In the genomic region with DNA sequence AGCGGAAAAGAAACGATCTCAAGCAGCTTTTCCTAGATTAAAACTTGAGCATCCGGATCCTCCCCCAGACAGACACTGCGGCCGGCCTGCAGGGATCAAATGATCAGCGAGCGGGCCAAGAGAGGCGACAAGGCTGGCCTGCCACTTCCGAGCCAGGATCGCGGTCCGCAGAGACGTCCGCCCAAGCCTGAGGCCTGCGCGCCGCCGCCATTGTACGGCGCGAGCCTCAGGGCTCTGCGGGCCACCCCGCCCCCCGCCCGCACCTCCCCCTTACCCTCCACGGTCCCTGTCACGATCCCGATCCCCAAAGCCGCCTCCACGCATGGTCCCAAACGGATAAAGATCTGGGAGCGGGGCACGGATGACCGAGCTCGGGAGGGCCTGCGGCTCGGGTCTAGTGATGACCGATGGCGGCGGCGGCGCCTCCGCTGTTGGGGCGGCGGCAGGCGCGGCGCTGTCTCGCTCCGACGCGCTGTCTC, we compare ENCODE assay signal across 8 mouse cellular contexts. TPM values are rescaled to one million over a fixed set of nuclear protein-coding genes. Genes with fewer than 3 reads are reported as not detected.
DNase-seq lines count a peak whose midpoint lies in the region; ATAC-seq lines count a peak whose summit lies in the region.

No protein-coding gene starts in this region.

- H3K9ac ChIP-seq in intestine, embryonic 16.5 days (ENCODE audit: low read depth, low read length) = peak overlapping the region; percentile 100
- peak overlapping the region; percentile 98 for H3K9ac ChIP-seq in liver, embryonic 16.5 days (ENCODE audit: low read depth, low read length)

- H3K4me3 ChIP-seq in intestine, embryonic 16.5 days (ENCODE audit: low read length) = peak overlapping the region; percentile 87
- H3K4me3 ChIP-seq in liver, embryonic 16.5 days (ENCODE audit: low read depth, low read length) = peak overlapping the region; percentile 92

- peak overlapping the region; percentile 98 for H3K27ac ChIP-seq in intestine, embryonic 16.5 days (ENCODE audit: low read length)
- peak overlapping the region; percentile 98 for H3K27ac ChIP-seq in liver, embryonic 16.5 days (ENCODE audit: low read length)

- peaks cover 10% of the 10 kb centered on the region; the same call in 1 of the 2 replicates for H3K4me1 ChIP-seq in intestine, embryonic 16.5 days (ENCODE audit: control insufficient read depth, insufficient read depth, low read length)
- peaks cover 22% of the 10 kb centered on the region for H3K4me1 ChIP-seq in liver, embryonic 16.5 days (ENCODE audit: control insufficient read depth, low read depth, low read length)

- H3K4me2 ChIP-seq in intestine, embryonic 16.5 days (ENCODE audit: low read depth, low read length) = peak overlapping the region; percentile 86
- peak overlapping the region; percentile 89 for H3K4me2 ChIP-seq in liver, embryonic 16.5 days (ENCODE audit: low read depth, low read length)

- under 1% methylated on average over 52 of the region's 52 CpGs for WGBS in intestine, embryonic 16.5 days
- WGBS in liver, embryonic 16.5 days (ENCODE audit: insufficient replicate concordance) = 0% methylated on average over 42 of the region's 52 CpGs

- no peaks in the 10 kb centered on the region for H3K9me3 ChIP-seq in intestine, embryonic 16.5 days (ENCODE audit: control insufficient read depth, low read length)
- H3K9me3 ChIP-seq in liver, embryonic 16.5 days (replicated peaks; ENCODE audit: control insufficient read depth, low read length) = no peaks in the 10 kb centered on the region

- ATAC-seq in cerebellum, adult (ENCODE audit: insufficient number of reproducible peaks, low FRiP score, low TSS enrichment) = peak; percentile 37; the same call in 1 of the 2 replicates
- ATAC-seq in intestine, embryonic 16.5 days = peak; percentile 75
- ATAC-seq in liver, embryonic 16.5 days (ENCODE audit: low read depth) = peak; percentile 73

- no peak for DNase-seq in cerebellum, adult 8-10 months
- DNase-seq in R1 (ENCODE audit: low read depth, low spot score) = peak; percentile 59
- peak; percentile 29 to 66 for DNase-seq in cerebellum, postnatal 4 days (ENCODE audit: low spot score in 2 of 2)
- DNase-seq in gastrocnemius, postnatal 4 days (ENCODE audit: low spot score in 2 of 2) = peak; percentile 59 to 83
- DNase-seq in naive thymus-derived CD4-positive, alpha-beta T cell, adult 2 months (ENCODE audit: low read depth) = peak; percentile 74

- no peaks in the 10 kb centered on the region for H3K27me3 ChIP-seq in intestine, embryonic 16.5 days (replicated peaks; ENCODE audit: control insufficient read depth, insufficient read depth, low read length)
- H3K27me3 ChIP-seq in liver, embryonic 16.5 days (ENCODE audit: control insufficient read depth, insufficient read depth, low read depth, low read length) = peaks cover 3% of the 10 kb centered on the region; the same call in 1 of the 2 replicates

- H3K36me3 ChIP-seq in intestine, embryonic 16.5 days (ENCODE audit: control insufficient read depth, insufficient read depth, low read length) = peaks cover 17% of the 10 kb centered on the region
- H3K36me3 ChIP-seq in liver, embryonic 16.5 days (ENCODE audit: control insufficient read depth, insufficient read depth) = peaks cover 26% of the 10 kb centered on the region

RNA-seq across cellular contexts. Expression of gene Ddx17, which starts 0.6 kb away (rescaled TPM):
- total RNA-seq in gastrocnemius, postnatal 4 days (2021) = 100 to 1,000 TPM; 210 to 254 TPM
- polyA plus RNA-seq in intestine, embryonic 16.5 days (2015; fragmentation: Nextera tagmentation; extraction: Ambion mirVana) = 29.4 and 29.8 TPM in 2 replicates
- polyA plus RNA-seq in liver, embryonic 16.5 days (2015; fragmentation: Nextera tagmentation; extraction: Ambion mirVana) = 11.3 TPM in 2 replicates

RNA-seq across cellular contexts. Expression of gene Kdelr3, which starts 29.7 kb away (rescaled TPM):
- 10 to 100 TPM; 49.1 to 55.1 TPM for total RNA-seq in gastrocnemius, postnatal 4 days (2021)
- polyA plus RNA-seq in intestine, embryonic 16.5 days (2015; fragmentation: Nextera tagmentation; extraction: Ambion mirVana) = 72.5 and 74.5 TPM in 2 replicates
- 5.0 and 5.2 TPM in 2 replicates for polyA plus RNA-seq in liver, embryonic 16.5 days (2015; fragmentation: Nextera tagmentation; extraction: Ambion mirVana)

RNA-seq across cellular contexts. Expression of gene Kcnj4, which starts 40.9 kb away (rescaled TPM):
- under 1 TPM in 1 of 2 experiments, not detected in 1; 0.13 TPM for total RNA-seq in gastrocnemius, postnatal 4 days (2021)
- not detected in 2 replicates for polyA plus RNA-seq in intestine, embryonic 16.5 days (2015; fragmentation: Nextera tagmentation; extraction: Ambion mirVana)
- not detected in 2 replicates for polyA plus RNA-seq in liver, embryonic 16.5 days (2015; fragmentation: Nextera tagmentation; extraction: Ambion mirVana)

RNA-seq across cellular contexts. Expression of gene Dmc1, which starts 58.9 kb away (rescaled TPM):
- 1 to 10 TPM; 1.7 to 3.6 TPM for total RNA-seq in gastrocnemius, postnatal 4 days (2021)
- 1.1 and 1.7 TPM in 2 replicates for polyA plus RNA-seq in intestine, embryonic 16.5 days (2015; fragmentation: Nextera tagmentation; extraction: Ambion mirVana)
- polyA plus RNA-seq in liver, embryonic 16.5 days (2015; fragmentation: Nextera tagmentation; extraction: Ambion mirVana) = 0.25 and 0.26 TPM in 2 replicates

Comparison
In these comparisons a context has a peak if more than half of its experiments do, and no peak if none do; other contexts are left out.
1. RNA of gene Kdelr3, which starts 29.7 kb away (polyA plus RNA-seq): 72.5 to 74.5 TPM in intestine, embryonic 16.5 days; 5.0 to 5.2 TPM in liver, embryonic 16.5 days; every median in the first group is over 10 times any median in the second.
2. Peak in every context shown above with its lines, with median percentiles within 50 percentile points of each other: ATAC-seq.